ENCODE assay signal across 10 mouse cellular contexts in genomic region chr13:43577254-43577653, GRCm38 (mm10). TPM values are rescaled to one million over a fixed set of nuclear protein-coding genes. Genes with fewer than 3 reads are reported as not detected.
DNase-seq lines count a peak whose midpoint lies in the region; ATAC-seq and TF ChIP-seq lines count a peak whose summit lies in the region.
"Had no signal": no experiment of that assay in that cellular context is flagged by ENCODE, and none has a peak within 500 bp of the region (broad histone marks: within the 10 kb centered on the region; RNA-seq: fewer than 3 reads in every experiment).

No protein-coding gene starts in this region.

- no peak for DNase-seq in heart, adult 2 months
- no peak for DNase-seq in heart, postnatal 25 days (ENCODE audit: low spot score)
- DNase-seq in spleen, adult 2 months (ENCODE audit: low read depth in 1 of 2, low spot score in 2 of 2): peak in 1 of 2 experiments; percentile 14
- no peak for DNase-seq in spleen, postnatal 36 days (ENCODE audit: low spot score in 2 of 2)
- DNase-seq in induced T-regulatory cell, adult 2 months (ENCODE audit: low read depth): peak; percentile 71
- DNase-seq in thymus, postnatal 4 days: peak; percentile 72
- DNase-seq in yolk sac, embryonic 10.5 days (ENCODE audit: low spot score): no peak
- DNase-seq: gastrocnemius, postnatal 25 days had no signal

- no peak for ATAC-seq in forebrain, embryonic 15.5 days (replicated peaks)

- H3K79me2 ChIP-seq in heart, adult 2 months (replicated peaks; ENCODE audit: control insufficient read depth, insufficient read depth, low read length): no peaks in the 10 kb centered on the region

- H3K4me3 ChIP-seq in heart, adult 2 months: no peak overlapping the region
- H3K4me3 ChIP-seq in spleen, adult 2 months (ENCODE audit: extremely low read depth, insufficient read depth, insufficient read length): no peak overlapping the region
- H3K4me3 ChIP-seq in forebrain, embryonic 15.5 days: no peak overlapping the region
- H3K4me3 ChIP-seq: lung, embryonic 15.5 days had no signal

- H3K9me3 ChIP-seq in forebrain, embryonic 15.5 days: no peaks in the 10 kb centered on the region
- H3K9me3 ChIP-seq: lung, embryonic 15.5 days had no signal

- no peaks in the 10 kb centered on the region for H3K4me1 ChIP-seq in heart, adult 2 months (ENCODE audit: control insufficient read depth, insufficient read depth, low read length)
- no peaks in the 10 kb centered on the region for H3K4me1 ChIP-seq in spleen, adult 2 months (ENCODE audit: control insufficient read depth, insufficient read depth, insufficient read length)
- no peaks in the 10 kb centered on the region for H3K4me1 ChIP-seq in forebrain, embryonic 15.5 days

- TF ChIP-seq EP300 in heart, adult 2 months (IDR thresholded peaks at IDR 0.05; ENCODE audit: insufficient read depth, low read depth, low read length): no peak

- H3K27ac ChIP-seq in heart, adult 2 months: no peak overlapping the region
- no peak overlapping the region for H3K27ac ChIP-seq in spleen, adult 2 months (ENCODE audit: insufficient read depth, low read length)
- H3K27ac ChIP-seq in forebrain, embryonic 15.5 days (replicated peaks): no peak overlapping the region
- H3K27ac ChIP-seq: lung, embryonic 15.5 days had no signal

- no peak for TF ChIP-seq POLR2A in heart, adult 2 months (IDR thresholded peaks at IDR 0.05; ENCODE audit: insufficient read depth, low read depth, low read length)
- TF ChIP-seq POLR2A in spleen, adult 2 months (IDR thresholded peaks at IDR 0.05; ENCODE audit: low read depth, low read length): no peak

- no peaks in the 10 kb centered on the region for H3K36me3 ChIP-seq in heart, adult 2 months (ENCODE audit: control insufficient read depth, insufficient read depth, low read length)
- H3K36me3 ChIP-seq in spleen, adult 2 months (ENCODE audit: control insufficient read depth, insufficient read depth, low read length): no peaks in the 10 kb centered on the region
- no peaks in the 10 kb centered on the region for H3K36me3 ChIP-seq in forebrain, embryonic 15.5 days
- H3K36me3 ChIP-seq: lung, embryonic 15.5 days had no signal

- intact Hi-C loops in heart, adult 2 months (cut with DNase I): no loop called here
- intact Hi-C loops in heart, postnatal 25 days (cut with DNase I): no loop called here

- H3K9ac ChIP-seq in heart, adult 2 months (ENCODE audit: low read depth, low read length): no peak overlapping the region
- no peak overlapping the region for H3K9ac ChIP-seq in forebrain, embryonic 15.5 days (replicated peaks)
- H3K9ac ChIP-seq: lung, embryonic 15.5 days had no signal

- peak; percentile 64 for TF ChIP-seq CTCF in heart, adult 2 months (IDR thresholded peaks at IDR 0.05)
- TF ChIP-seq CTCF in spleen, adult 2 months (IDR thresholded peaks at IDR 0.05; ENCODE audit: extremely low read depth, insufficient read depth, insufficient read length, insufficient replicate concordance): peak; percentile 16; the same call in 1 of the 2 replicates

- H3K4me2 ChIP-seq in forebrain, embryonic 15.5 days (replicated peaks): no peak overlapping the region
- H3K4me2 ChIP-seq: lung, embryonic 15.5 days had no signal

- no peaks in the 10 kb centered on the region for H3K27me3 ChIP-seq in heart, adult 2 months (ENCODE audit: control insufficient read depth, insufficient read depth, low read length)
- no peaks in the 10 kb centered on the region for H3K27me3 ChIP-seq in spleen, adult 2 months (ENCODE audit: control insufficient read depth, insufficient read depth, low read length)
- no peaks in the 10 kb centered on the region for H3K27me3 ChIP-seq in forebrain, embryonic 15.5 days
- H3K27me3 ChIP-seq: lung, embryonic 15.5 days had no signal

- 71% methylated on average over 5 of the region's 5 CpGs for WGBS in heart, adult 2 months
- WGBS in spleen, adult 2 months: 68% methylated on average over 5 of the region's 5 CpGs
- 71% methylated on average over 5 of the region's 5 CpGs for WGBS in forebrain, embryonic 15.5 days

RNA-seq across cellular contexts. Expression of gene Mcur1, which starts 17.3 kb away (rescaled TPM):
- 10 to 100 TPM; 43.9 to 49.8 TPM for total RNA-seq in heart, adult 2 months (2021)
- polyA plus RNA-seq in heart, adult 2 months (2012; rRNA removed): 26.4 and 41.6 TPM in 2 replicates
- total RNA-seq in heart, postnatal 25 days (2021): 10 to 100 TPM; 45.0 to 46.3 TPM
- 10.0 and 16.6 TPM in 2 replicates for polyA plus RNA-seq in spleen, adult 2 months (2012; rRNA removed)
- 7.5 and 8.6 TPM in 2 replicates for polyA plus RNA-seq in forebrain, embryonic 15.5 days (2015; fragmentation: Nextera tagmentation; extraction: Ambion mirVana)

RNA-seq across cellular contexts. Expression of gene Rnf182, which starts 38.3 kb away (rescaled TPM):
- total RNA-seq in heart, adult 2 months (2021): under 1 TPM; 0.05 to 0.07 TPM
- 0.12 and 0.16 TPM in 2 replicates for polyA plus RNA-seq in heart, adult 2 months (2012; rRNA removed)
- total RNA-seq in heart, postnatal 25 days (2021): under 1 TPM in 1 of 2 experiments, not detected in 1; 0.22 TPM
- polyA plus RNA-seq in spleen, adult 2 months (2012; rRNA removed): 0.02 TPM in 2 replicates
- polyA plus RNA-seq in forebrain, embryonic 15.5 days (2015; fragmentation: Nextera tagmentation; extraction: Ambion mirVana): 47.8 and 50.8 TPM in 2 replicates

Comparison
In these comparisons a context has a peak if more than half of its experiments do, and no peak if none do; other contexts are left out.
1. DNase-seq: peak in induced T-regulatory cell, adult 2 months (single experiment) and thymus, postnatal 4 days (single experiment); none in heart, adult 2 months (0 of 2), heart, postnatal 25 days (single experiment), spleen, postnatal 36 days (0 of 2) and yolk sac, embryonic 10.5 days (single experiment).
2. RNA of gene Rnf182, which starts 38.3 kb away (polyA plus RNA-seq): 47.8 to 50.8 TPM in forebrain, embryonic 15.5 days; 0.12 to 0.16 TPM in heart, adult 2 months and 0.02 TPM in spleen, adult 2 months; every median in the first group is over 10 times any median in the second.